Mouse (Mus musculus) neural tube, embryonic 15.5 days (tissue): ENCODE data around the gene Pmfbp1. TPM values are rescaled to one million over a fixed set of nuclear protein-coding genes. Genes with fewer than 3 reads are reported as not detected.

ENCODE experiments used
- ATAC-seq: fragments of 200-750 bp; cut with Nextera tagmentation; 2 replicates; pipeline ENCODE4 v1.8.0; 2017; ENCODE audit warnings: mild to moderate bottlenecking, moderate TSS enrichment, moderate library complexity; ENCODE audit not compliant: low FRiP score
- H3K27ac ChIP-seq: fragments of 300-500 bp; sonication (generic); replicated peaks from 2 replicates; pipeline ENCODE4 v1.5.1; 2015; ENCODE audit warnings: mild to moderate bottlenecking, inconsistent platforms
- H3K27me3 ChIP-seq: fragments of 300-500 bp; sonication (generic); replicated peaks from 2 replicates; pipeline ENCODE4 v1.6.1; 2015; ENCODE audit warnings: inconsistent platforms
- H3K36me3 ChIP-seq: fragments of 300-500 bp; sonication (generic); 2 replicates; pipeline ENCODE4 v1.6.1; 2015; ENCODE audit warnings: inconsistent platforms
- H3K4me1 ChIP-seq: fragments of 300-500 bp; sonication (generic); 2 replicates; pipeline ENCODE4 v1.6.1; 2015; ENCODE audit warnings: inconsistent platforms
- H3K4me2 ChIP-seq: fragments of 300-500 bp; sonication (generic); 2 replicates; pipeline ENCODE4 v1.6.1; 2015; ENCODE audit warnings: inconsistent platforms, mild to moderate bottlenecking, moderate library complexity
- H3K4me3 ChIP-seq: fragments of 300-500 bp; sonication (generic); replicated peaks from 2 replicates; pipeline ENCODE4 v1.5.1; 2015; ENCODE audit warnings: mild to moderate bottlenecking, inconsistent platforms
- H3K9ac ChIP-seq: fragments of 300-500 bp; sonication (generic); replicated peaks from 2 replicates; pipeline ENCODE4 v1.6.1; 2015; ENCODE audit warnings: mild to moderate bottlenecking, inconsistent platforms
- H3K9me3 ChIP-seq: fragments of 300-500 bp; sonication (generic); replicated peaks from 2 replicates; pipeline ENCODE4 v1.6.1; 2016; ENCODE audit warnings: inconsistent platforms
- WGBS: fragments of 180-500 bp; shearing (Covaris S2); methylation state at CpG from one replicate; pipeline ENCODE4 v1.1.7; 2015; ENCODE audit warnings: mixed read lengths; 5-methylcytosine and 5-hydroxymethylcytosine counted together
- polyA plus RNA-seq: library from polyadenylated mRNA; unstranded; fragments of >200 nt; fragmentation: Nextera tagmentation; extraction: Ambion mirVana; gene quantifications from 2 replicates; pipeline ENCODE4 v1.2.1, GENCODE M21; 2015

Gene Pmfbp1
- polyA plus RNA-seq, 1 experiment from 2014 or later: 1.5 TPM

DNA sequence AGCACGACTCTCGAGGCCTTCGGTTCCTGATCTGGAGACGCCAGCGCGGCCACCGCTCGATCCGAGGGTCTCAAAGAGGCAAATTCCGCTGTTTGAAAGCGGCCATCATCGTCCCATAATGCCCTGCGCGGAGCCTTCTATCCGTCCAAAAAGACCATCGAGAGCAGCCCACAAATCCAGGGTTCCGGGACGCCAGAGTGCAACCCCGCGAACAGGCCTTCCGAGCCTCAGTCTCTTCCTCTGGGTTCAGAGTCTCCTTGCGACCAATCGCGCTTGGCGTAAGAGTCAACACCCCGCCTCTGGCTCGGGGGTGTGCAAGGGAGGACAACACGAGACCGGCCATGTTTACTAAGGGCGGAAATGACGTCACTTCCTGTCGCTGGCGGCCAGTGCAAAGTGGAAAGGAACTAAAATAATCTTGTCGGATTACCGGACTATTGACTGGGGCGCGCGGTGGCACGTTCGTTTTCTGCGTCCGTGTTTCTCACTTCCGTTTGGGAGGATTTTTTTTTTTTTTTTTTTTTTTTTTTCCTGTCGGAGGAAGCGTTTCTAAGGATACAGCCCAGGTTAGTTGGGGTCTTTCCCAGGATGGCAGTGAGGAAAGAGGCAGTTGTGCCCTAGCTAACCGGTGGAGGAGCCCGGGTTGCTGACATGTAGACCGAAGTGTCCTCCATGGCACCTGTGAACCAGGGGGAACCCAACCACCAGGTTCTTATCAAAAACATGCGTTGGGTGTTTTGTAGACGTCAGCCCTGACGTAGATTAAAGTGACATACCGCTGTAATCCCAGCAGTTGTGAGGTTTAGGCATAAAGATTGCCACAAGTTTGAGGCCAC is 71.9 kb downstream of the Pmfbp1 start, which contains the start of the genes Dhx38 and Txnl4b:
Gene Dhx38 (minus strand): TSS at position 364 of the 836 bp plus-strand sequence.
Gene Txnl4b (plus strand): TSS at position 395 of the 836 bp plus-strand sequence.
- Histone ChIP-seq H3K27ac (peak within 1 kb of the TSS; percentile 87), H3K9me3 (no peaks in the 10 kb centered on the region), H3K4me3 (peak within 1 kb of the TSS; percentile 65), H3K4me1 (peaks cover 21% of the 10 kb centered on the region), H3K4me2 (peak within 1 kb of the TSS; percentile 81), H3K27me3 (no peaks in the 10 kb centered on the region), H3K36me3 (peaks cover 32% of the 10 kb centered on the region), H3K9ac (peak within 1 kb of the TSS; percentile 79)
- peak; percentile 99 for ATAC-seq
- under 1% methylated on average over 52 of the region's 52 CpGs for WGBS

DNA sequence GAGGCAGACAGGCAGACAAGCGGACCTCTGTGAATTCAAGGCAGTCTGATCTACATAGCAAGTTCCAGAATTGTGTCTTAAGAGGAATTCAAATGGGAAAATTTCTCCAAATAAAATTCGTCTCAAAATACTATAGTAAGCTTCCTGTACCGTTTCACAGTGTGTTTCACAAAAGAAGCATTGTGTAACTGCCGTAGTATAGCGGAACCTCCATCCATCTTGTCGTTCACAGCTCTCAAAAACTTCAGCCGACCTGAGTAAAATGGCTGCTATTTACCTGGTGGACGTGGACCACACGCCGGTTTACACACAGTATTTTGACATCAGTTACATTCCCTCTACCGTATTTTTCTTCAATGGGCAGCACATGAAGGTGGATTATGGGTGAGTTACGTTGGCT is 77.3 kb downstream of the Pmfbp1 start:
- no peaks in the 10 kb centered on the region for H3K27me3 ChIP-seq
- H3K9me3 ChIP-seq: no peaks in the 10 kb centered on the region
- no peak for ATAC-seq
- no peak overlapping the region for H3K4me3 ChIP-seq
- 88% methylated on average over 12 of the region's 12 CpGs for WGBS
- peaks cover 11% of the 10 kb centered on the region for H3K4me1 ChIP-seq
- H3K9ac ChIP-seq: no peak overlapping the region
- H3K4me2 ChIP-seq: no peak overlapping the region
- no peak overlapping the region for H3K27ac ChIP-seq
- peaks cover 19% of the 10 kb centered on the region for H3K36me3 ChIP-seq

DNA sequence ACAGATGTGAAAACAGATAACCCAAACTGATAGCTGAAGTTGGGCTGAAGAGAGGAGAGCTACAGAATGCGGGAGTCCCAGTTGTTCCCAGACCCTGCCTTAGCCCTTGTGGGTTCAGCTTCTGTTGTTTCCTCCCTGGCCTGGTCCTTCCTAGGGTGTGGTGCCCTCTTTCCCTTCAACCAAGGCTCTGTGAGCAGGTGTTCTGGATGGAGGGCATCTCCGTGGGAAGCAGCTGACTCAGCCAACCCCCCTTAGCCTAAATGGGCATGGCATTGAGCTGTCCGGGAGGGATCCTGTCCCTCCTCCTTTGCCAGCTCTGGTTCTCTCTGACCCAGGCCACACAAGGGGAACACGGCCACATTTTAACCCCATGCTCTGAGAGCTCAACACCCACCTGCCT is 82.5 kb downstream of the Pmfbp1 start:
- H3K4me1 ChIP-seq: no peaks in the 10 kb centered on the region
- no peak overlapping the region for H3K4me3 ChIP-seq
- peaks cover 7% of the 10 kb centered on the region; the same call in 1 of the 2 replicates for H3K36me3 ChIP-seq
- H3K9me3 ChIP-seq: no peaks in the 10 kb centered on the region
- no peaks in the 10 kb centered on the region for H3K27me3 ChIP-seq
- WGBS: 82% methylated on average over 4 of the region's 4 CpGs
- no peak for ATAC-seq
- no peak overlapping the region for H3K4me2 ChIP-seq
- H3K9ac ChIP-seq: no peak overlapping the region
- H3K27ac ChIP-seq: no peak overlapping the region

DNA sequence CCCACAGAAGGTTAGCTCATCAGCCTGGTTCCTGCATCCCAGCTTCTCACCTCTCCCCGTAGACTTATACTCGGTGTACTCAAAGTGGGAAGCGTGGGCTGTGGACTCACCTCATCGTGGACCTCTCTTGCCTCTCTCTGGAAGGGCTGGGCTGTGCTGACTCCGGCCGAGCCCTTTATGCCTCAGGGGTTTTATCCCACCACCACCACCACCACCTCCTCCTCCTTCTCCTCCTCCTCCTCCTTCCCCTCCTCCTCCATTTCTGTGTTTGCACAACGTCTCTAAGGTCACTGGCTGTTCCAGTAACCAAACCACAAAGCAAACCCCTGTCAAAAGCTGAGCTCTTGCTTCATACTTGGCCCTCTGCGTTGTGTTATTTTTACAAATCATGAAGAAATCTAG is 85.1 kb downstream of the Pmfbp1 start, which contains the start of gene Hp:
Gene Hp (minus strand): TSS at position 273 of the 402 bp plus-strand sequence.
- Histone ChIP-seq H3K9me3 (no peaks in the 10 kb centered on the region), H3K4me1 (no peaks in the 10 kb centered on the region), H3K9ac (no peak within 1 kb of the TSS), H3K36me3 (no peaks in the 10 kb centered on the region), H3K4me2 (no peak within 1 kb of the TSS), H3K4me3 (no peak within 1 kb of the TSS), H3K27ac (no peak within 1 kb of the TSS), H3K27me3 (no peaks in the 10 kb centered on the region)
- ATAC-seq: no peak
- WGBS: 73% methylated on average over 8 of the region's 8 CpGs

DNA sequence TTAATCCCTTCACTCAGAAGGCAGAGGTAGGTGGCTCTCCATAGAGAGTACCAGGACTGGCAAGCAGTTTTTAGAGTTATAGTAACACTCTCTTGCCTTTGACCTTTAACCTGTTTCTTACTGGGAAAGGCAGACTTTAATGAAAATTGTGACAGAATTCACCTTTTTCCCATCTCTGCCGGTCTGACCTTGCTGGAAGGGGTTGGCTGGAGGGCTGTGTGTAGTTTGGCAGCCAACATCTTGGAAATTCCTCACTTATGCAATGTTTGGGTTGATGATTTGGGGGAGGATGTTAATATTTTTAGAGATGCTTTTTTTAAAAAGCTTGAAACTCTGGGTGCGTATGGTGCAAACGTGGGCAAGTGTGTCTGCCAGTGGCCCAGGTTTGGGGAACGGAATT is 90.5 kb downstream of the Pmfbp1 start:
- no peak for ATAC-seq
- Histone ChIP-seq H3K4me3 (no peak overlapping the region), H3K9me3 (no peaks in the 10 kb centered on the region), H3K27ac (no peak overlapping the region), H3K9ac (no peak overlapping the region), H3K27me3 (no peaks in the 10 kb centered on the region), H3K4me1 (no peaks in the 10 kb centered on the region), H3K36me3 (no peaks in the 10 kb centered on the region), H3K4me2 (no peak overlapping the region)
- WGBS: 85% methylated on average over 4 of the region's 4 CpGs

DNA sequence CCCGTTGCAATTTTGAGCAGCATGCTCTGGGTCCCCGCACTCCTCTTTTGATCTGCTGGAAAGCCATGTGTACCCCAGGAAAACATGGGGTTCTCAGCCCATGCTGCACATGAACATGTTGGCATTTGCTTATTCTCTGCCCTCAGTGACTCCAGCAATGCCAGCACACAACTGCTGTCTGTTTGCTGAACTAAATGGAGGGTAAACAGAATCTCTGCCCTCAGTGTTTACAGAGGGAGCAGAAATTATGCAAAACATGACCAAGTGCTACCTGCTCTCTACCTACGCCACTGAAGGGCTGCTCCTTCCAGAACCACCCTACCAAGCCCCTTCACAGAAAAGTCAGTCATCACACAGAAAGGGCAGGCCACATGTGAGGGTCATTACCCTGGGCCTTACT is 91.0 kb downstream of the Pmfbp1 start:
- Histone ChIP-seq H3K36me3 (no peaks in the 10 kb centered on the region), H3K27ac (no peak overlapping the region), H3K4me2 (no peak overlapping the region), H3K27me3 (no peaks in the 10 kb centered on the region), H3K9ac (no peak overlapping the region), H3K4me1 (no peaks in the 10 kb centered on the region), H3K9me3 (no peaks in the 10 kb centered on the region), H3K4me3 (no peak overlapping the region)
- no peak for ATAC-seq
- WGBS: 88% methylated on average over 3 of the region's 3 CpGs

DNA sequence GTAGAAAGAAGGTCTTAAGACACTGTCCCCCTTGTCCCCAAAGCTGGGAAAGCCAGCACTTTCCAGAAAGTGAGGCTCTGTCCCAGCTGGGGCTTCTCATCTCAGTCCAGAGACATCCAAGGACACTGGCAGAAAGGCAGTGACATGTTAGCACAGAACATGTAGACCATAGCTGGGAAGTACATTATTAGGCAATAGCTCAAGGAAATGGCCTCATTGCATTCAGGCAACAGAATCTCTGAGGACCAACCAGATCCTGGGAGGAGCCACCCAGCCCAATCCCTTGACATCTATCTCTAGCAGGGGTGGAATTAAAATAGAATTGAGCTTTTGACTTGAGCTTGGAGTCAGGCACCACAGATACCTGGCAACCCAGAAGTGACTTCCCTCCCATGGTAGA is 91.8 kb downstream of the Pmfbp1 start:
- H3K9ac ChIP-seq: no peak overlapping the region
- no peak for ATAC-seq
- no peaks in the 10 kb centered on the region for H3K4me1 ChIP-seq
- H3K9me3 ChIP-seq: no peaks in the 10 kb centered on the region
- H3K27me3 ChIP-seq: no peaks in the 10 kb centered on the region
- H3K4me2 ChIP-seq: no peak overlapping the region
- H3K4me3 ChIP-seq: no peak overlapping the region
- no peak overlapping the region for H3K27ac ChIP-seq
- no peaks in the 10 kb centered on the region for H3K36me3 ChIP-seq

DNA sequence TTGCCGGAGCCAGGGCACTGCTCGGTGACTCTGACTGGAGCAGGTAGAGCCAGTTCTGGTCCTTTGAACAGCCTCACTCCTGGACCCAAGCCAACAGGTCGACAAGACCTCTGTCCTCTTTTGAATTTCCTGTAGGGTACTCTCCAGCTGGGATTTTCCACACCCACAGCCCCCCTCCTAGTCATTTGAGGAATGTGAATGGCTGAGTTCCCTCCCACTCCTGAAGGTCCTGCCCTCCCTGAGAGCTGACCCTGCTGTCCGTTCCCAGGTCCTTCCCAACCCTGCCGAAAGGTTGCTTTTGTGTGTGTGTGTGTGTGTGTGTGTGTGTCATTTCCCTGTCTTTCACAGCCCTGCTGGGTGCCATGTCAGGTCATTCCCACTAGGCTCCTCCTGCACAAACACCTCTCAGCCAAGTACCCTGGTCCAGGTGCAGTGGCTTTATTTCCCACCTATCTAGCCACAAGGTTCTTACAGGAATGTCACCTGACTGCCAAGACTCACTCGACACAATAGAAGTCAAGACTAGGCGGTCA is 93.2 kb downstream of the Pmfbp1 start:
- H3K4me1 ChIP-seq: no peaks in the 10 kb centered on the region
- H3K27ac ChIP-seq: no peak overlapping the region
- H3K36me3 ChIP-seq: peaks cover 5% of the 10 kb centered on the region; the same call in 1 of the 2 replicates
- no peaks in the 10 kb centered on the region for H3K27me3 ChIP-seq
- H3K4me2 ChIP-seq: no peak overlapping the region
- H3K4me3 ChIP-seq: no peak overlapping the region
- ATAC-seq: no peak
- 71% methylated on average over 7 of the region's 7 CpGs for WGBS
- no peaks in the 10 kb centered on the region for H3K9me3 ChIP-seq
- H3K9ac ChIP-seq: no peak overlapping the region

DNA sequence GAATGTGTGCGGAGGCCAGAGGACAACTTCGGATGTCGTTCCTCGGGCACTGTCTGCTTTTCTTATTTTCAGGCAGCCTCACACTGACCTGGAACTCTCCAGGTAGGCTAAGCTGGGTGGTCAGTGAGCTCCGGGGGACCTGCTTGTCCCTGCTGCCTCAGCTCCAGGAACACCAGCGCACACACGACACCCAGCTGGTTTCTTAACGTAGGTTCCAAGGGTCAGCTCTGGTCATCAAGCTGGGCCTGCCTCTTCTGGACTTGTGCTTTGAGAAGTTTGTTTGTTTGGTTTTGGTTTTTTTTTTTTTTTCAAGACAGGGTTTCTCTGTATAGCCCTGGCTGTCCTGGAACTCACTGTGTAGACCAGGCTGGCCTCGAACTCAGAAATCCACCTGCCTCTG is 97.1 kb downstream of the Pmfbp1 start:
- no peaks in the 10 kb centered on the region for H3K27me3 ChIP-seq
- H3K4me1 ChIP-seq: no peaks in the 10 kb centered on the region
- H3K9ac ChIP-seq: no peak overlapping the region
- no peak overlapping the region for H3K4me3 ChIP-seq
- no peak overlapping the region for H3K27ac ChIP-seq
- WGBS: 90% methylated on average over 9 of the region's 9 CpGs
- ATAC-seq: no peak
- H3K9me3 ChIP-seq: no peaks in the 10 kb centered on the region
- H3K4me2 ChIP-seq: no peak overlapping the region
- H3K36me3 ChIP-seq: peaks cover 25% of the 10 kb centered on the region

DNA sequence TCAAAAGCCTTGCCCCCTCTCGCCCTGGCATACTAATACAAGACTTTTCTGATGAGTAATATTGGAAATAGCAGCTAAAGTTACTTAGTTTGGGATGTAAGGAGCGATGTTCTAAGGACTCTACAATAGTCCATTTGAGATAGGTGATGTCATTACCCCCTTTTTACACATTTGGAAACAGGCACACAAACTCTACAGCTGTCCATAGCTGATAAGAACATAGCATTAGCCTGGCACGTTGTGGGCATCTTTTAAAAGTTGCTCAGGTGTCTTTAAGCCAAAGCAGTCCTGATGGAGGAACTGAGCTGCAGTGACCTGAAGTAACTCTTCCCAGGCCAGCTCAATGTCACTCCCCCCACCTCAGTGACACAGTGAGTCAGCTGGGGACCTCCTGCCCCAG is 97.5 kb downstream of the Pmfbp1 start:
- peaks cover 25% of the 10 kb centered on the region for H3K36me3 ChIP-seq
- no peak overlapping the region for H3K4me3 ChIP-seq
- no peaks in the 10 kb centered on the region for H3K4me1 ChIP-seq
- no peak overlapping the region for H3K4me2 ChIP-seq
- H3K9me3 ChIP-seq: no peaks in the 10 kb centered on the region
- no peaks in the 10 kb centered on the region for H3K27me3 ChIP-seq
- no peak for ATAC-seq
- H3K9ac ChIP-seq: no peak overlapping the region
- WGBS: 92% methylated on average over 3 of the region's 3 CpGs
- H3K27ac ChIP-seq: no peak overlapping the region

DNA sequence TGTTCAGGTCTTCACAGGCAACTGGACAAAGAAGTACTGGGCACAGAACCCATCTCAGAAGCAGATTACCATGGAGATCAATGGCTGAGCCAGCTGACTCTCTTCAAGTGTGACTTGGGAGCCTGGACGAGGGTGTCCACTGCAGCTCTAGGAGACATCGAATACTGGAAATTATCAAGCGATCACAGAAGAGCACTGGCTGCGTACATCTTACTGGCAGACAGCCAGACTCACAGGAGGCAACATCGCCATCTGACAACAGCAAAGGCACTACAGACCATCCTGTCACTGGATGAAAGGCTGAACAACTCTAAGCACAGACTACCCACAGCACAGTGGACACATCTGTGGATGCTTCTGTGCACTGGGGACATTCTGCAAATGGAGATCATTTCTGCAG is 98.3 kb downstream of the Pmfbp1 start:
- H3K27ac ChIP-seq: no peak overlapping the region
- no peaks in the 10 kb centered on the region for H3K9me3 ChIP-seq
- WGBS: 96% methylated on average over 5 of the region's 5 CpGs
- no peak overlapping the region for H3K4me2 ChIP-seq
- no peak overlapping the region for H3K9ac ChIP-seq
- H3K4me1 ChIP-seq: no peaks in the 10 kb centered on the region
- no peak for ATAC-seq
- no peaks in the 10 kb centered on the region for H3K27me3 ChIP-seq
- H3K4me3 ChIP-seq: no peak overlapping the region
- peaks cover 25% of the 10 kb centered on the region for H3K36me3 ChIP-seq
